Mouse (Mus musculus) adrenal gland, adult 2 months (tissue): ENCODE data around the gene Cnr2. TPM values are rescaled to one million over a fixed set of nuclear protein-coding genes. Genes with fewer than 3 reads are reported as not detected.

Source experiments
- DNase-seq: peaks from one replicate; pipeline ENCODE4 v3.0.0; 2021
- polyA plus RNA-seq: library from polyadenylated mRNA; depleted of rRNA; stranded (reverse); fragments of >200 nt; gene quantifications from 2 replicates; pipeline ENCODE4 v1.2.3, GENCODE M21; 2012; rRNA removed
- total RNA-seq, 2 experiments: library from RNA; stranded (reverse); gene quantifications; 2 replicates each; pipeline ENCODE4 v1.2.3; 2021

Cnr2 gene
- total and polyA plus RNA-seq, 3 experiments = 0.92 to 2.5 (median 2.1) TPM

GRCm38 (mm10) chr4:135965113-135965512, 69.9 kb downstream of the Cnr2 start:
- no peak for DNase-seq

- DNase-seq = no peak
Observed at GRCm38 (mm10) chr4:135966283-135966682, 71.1 kb downstream of the Cnr2 start.

GRCm38 (mm10) chr4:135967086-135967760, 72.0 kb downstream of the Cnr2 start:
- DNase-seq = no peak

- no peak for DNase-seq
Observed at GRCm38 (mm10) chr4:135968271-135968869, 73.2 kb downstream of the Cnr2 start.

- no peak for DNase-seq
Observed at GRCm38 (mm10) chr4:135969070-135969750, 74.0 kb downstream of the Cnr2 start.

Other genes with a start within 250 kb of the Cnr2 start
- gene Ifnlr1, start 209.1 kb upstream of the Cnr2 start, total RNA-seq = under 1 TPM in 1 of 2 experiments, not detected in 1; 0.45 TPM
- gene Ifnlr1, start 209.1 kb upstream of the Cnr2 start, polyA plus RNA-seq = 0.04 and 0.08 TPM in 2 replicates
- gene Il22ra1, start 167.2 kb upstream of the Cnr2 start, total RNA-seq = under 1 TPM; 0.43 to 0.59 TPM
- 1.2 and 1.4 TPM in 2 replicates for gene Il22ra1, start 167.2 kb upstream of the Cnr2 start, polyA plus RNA-seq
- gene Myom3, start 135.7 kb upstream of the Cnr2 start, total RNA-seq = under 1 TPM; 0.40 to 0.55 TPM
- 0.08 and 0.10 TPM in 2 replicates for gene Myom3, start 135.7 kb upstream of the Cnr2 start, polyA plus RNA-seq
- gene Srsf10, start 39.6 kb upstream of the Cnr2 start, total RNA-seq = 100 to 1,000 TPM in 1 of 2 experiments, 10 to 100 TPM in 1; 84.2 to 139 TPM
- gene Srsf10, start 39.6 kb upstream of the Cnr2 start, polyA plus RNA-seq = 111 and 117 TPM in 2 replicates
- 100 to 1,000 TPM in 1 of 2 experiments, 10 to 100 TPM in 1; 99.4 to 128 TPM for gene Pnrc2, start 21.5 kb upstream of the Cnr2 start, total RNA-seq
- gene Pnrc2, start 21.5 kb upstream of the Cnr2 start, polyA plus RNA-seq = 5.5 and 8.6 TPM in 2 replicates
- 10 to 100 TPM; 82.7 to 86.3 TPM for gene Fuca1, start 25.3 kb downstream of the Cnr2 start, total RNA-seq
- 31.8 and 35.2 TPM in 2 replicates for gene Fuca1, start 25.3 kb downstream of the Cnr2 start, polyA plus RNA-seq
- 10 to 100 TPM; 42.7 to 71.0 TPM for gene Hmgcl, start 51.1 kb downstream of the Cnr2 start, total RNA-seq
- 33.9 and 35.3 TPM in 2 replicates for gene Hmgcl, start 51.1 kb downstream of the Cnr2 start, polyA plus RNA-seq
- gene Gale, start 68.3 kb downstream of the Cnr2 start, total RNA-seq = 10 to 100 TPM; 15.5 to 24.8 TPM
- gene Gale, start 68.3 kb downstream of the Cnr2 start, polyA plus RNA-seq = 22.9 and 33.3 TPM in 2 replicates
- 10 to 100 TPM; 59.8 to 78.2 TPM for gene Lypla2, start 77.2 kb downstream of the Cnr2 start, total RNA-seq
- 155 and 169 TPM in 2 replicates for gene Lypla2, start 77.2 kb downstream of the Cnr2 start, polyA plus RNA-seq
- gene Pithd1, start 91.9 kb downstream of the Cnr2 start, total RNA-seq = 10 to 100 TPM; 23.1 to 35.5 TPM
- gene Pithd1, start 91.9 kb downstream of the Cnr2 start, polyA plus RNA-seq = 59.2 and 59.4 TPM in 2 replicates
- gene Eloa, start 126.4 kb downstream of the Cnr2 start, total RNA-seq = 10 to 100 TPM; 40.8 to 46.8 TPM
- gene Eloa, start 126.4 kb downstream of the Cnr2 start, polyA plus RNA-seq = 4.2 and 4.4 TPM in 2 replicates
- gene Rpl11, start 158.0 kb downstream of the Cnr2 start, total RNA-seq = 100 to 1,000 TPM; 582 to 615 TPM
- gene Rpl11, start 158.0 kb downstream of the Cnr2 start, polyA plus RNA-seq = 162 and 164 TPM in 2 replicates
- gene Id3, start 248.1 kb downstream of the Cnr2 start, total RNA-seq = 10 to 100 TPM; 31.5 to 70.5 TPM
- 235 and 298 TPM in 2 replicates for gene Id3, start 248.1 kb downstream of the Cnr2 start, polyA plus RNA-seq